Mouse (Mus musculus): ENCODE results near the gene Itpr1. TPM values are rescaled to one million over a fixed set of nuclear protein-coding genes. Genes with fewer than 3 reads are reported as not detected.

Gene Itpr1
- total and polyA plus RNA-seq, 3 experiments = 9.3 to 25.7 (median 19.0) TPM

GRCm38 (mm10) chr6:108235680-108236123 is 22.8 kb downstream of the Itpr1 start:
- H3K4me1 ChIP-seq (ENCODE audit: insufficient read depth, low read depth, low read length) = no peaks in the 10 kb centered on the region
- no peaks in the 10 kb centered on the region for H3K27me3 ChIP-seq (ENCODE audit: insufficient read depth, low read length)
- ATAC-seq (ENCODE audit: extremely low read depth, insufficient number of reproducible peaks, low FRiP score, poor library complexity, severe bottlenecking) (no peak), DNase-seq (ENCODE audit: low spot score) (no peak)
- TF ChIP-seq TAL1 (conservative IDR thresholded peaks at IDR 0.05; ENCODE audit: low read depth, low read length) (no peak), POLR2AphosphoS5 (IDR thresholded peaks at IDR 0.05; ENCODE audit: insufficient replicate concordance, low read depth, low read length) (no peak), CTCF (IDR thresholded peaks at IDR 0.05; ENCODE audit: low read depth, low read length) (no peak), GATA1 (IDR thresholded peaks at IDR 0.05; ENCODE audit: borderline replicate concordance, low read length) (no peak), GATA2 (IDR thresholded peaks at IDR 0.05; ENCODE audit: borderline replicate concordance, low read depth, low read length) (no peak)
- peaks cover 54% of the 10 kb centered on the region for H3K36me3 ChIP-seq (replicated peaks)
- no peaks in the 10 kb centered on the region for H3K9me3 ChIP-seq (replicated peaks)
- no peak overlapping the region for H3K4me3 ChIP-seq (ENCODE audit: low read depth, low read length)

DNA sequence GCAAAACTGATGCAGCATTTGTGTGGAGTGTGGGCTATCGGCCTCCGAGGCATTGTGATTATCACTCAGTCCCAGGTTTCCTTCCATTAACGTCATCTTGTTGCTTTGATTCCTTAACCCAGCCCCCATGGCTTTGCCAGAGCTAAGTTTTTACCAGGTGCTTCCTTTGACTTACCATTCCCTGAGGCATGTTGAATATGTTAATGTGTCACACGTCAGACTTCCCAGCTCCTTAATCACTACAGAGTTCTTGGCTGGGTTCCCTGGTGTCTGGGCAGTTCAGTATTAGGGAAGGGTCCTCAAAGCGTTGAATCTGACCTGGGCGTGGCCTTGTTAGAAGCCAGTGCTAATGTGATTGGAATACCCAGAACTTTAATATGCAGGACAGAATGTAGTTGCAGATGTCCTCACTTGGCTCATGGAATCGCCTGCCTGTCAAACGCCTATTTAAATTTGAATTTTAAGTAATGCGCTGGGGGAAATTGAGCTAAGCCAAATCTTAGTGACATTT is 23.6 kb downstream of the Itpr1 start:
- Histone ChIP-seq H3K27me3 (ENCODE audit: insufficient read depth, low read length) (no peaks in the 10 kb centered on the region), H3K36me3 (replicated peaks) (peaks cover 55% of the 10 kb centered on the region), H3K4me3 (ENCODE audit: low read depth, low read length) (no peak overlapping the region), H3K9me3 (replicated peaks) (no peaks in the 10 kb centered on the region), H3K4me1 (ENCODE audit: insufficient read depth, low read depth, low read length) (no peaks in the 10 kb centered on the region)
- ATAC-seq (ENCODE audit: extremely low read depth, insufficient number of reproducible peaks, low FRiP score, poor library complexity, severe bottlenecking) (no peak), DNase-seq (ENCODE audit: low spot score) (no peak)
- TF ChIP-seq CTCF (IDR thresholded peaks at IDR 0.05; ENCODE audit: low read depth, low read length) (no peak), POLR2AphosphoS5 (IDR thresholded peaks at IDR 0.05; ENCODE audit: insufficient replicate concordance, low read depth, low read length) (no peak), GATA1 (IDR thresholded peaks at IDR 0.05; ENCODE audit: borderline replicate concordance, low read length) (no peak), TAL1 (conservative IDR thresholded peaks at IDR 0.05; ENCODE audit: low read depth, low read length) (no peak)

DNA sequence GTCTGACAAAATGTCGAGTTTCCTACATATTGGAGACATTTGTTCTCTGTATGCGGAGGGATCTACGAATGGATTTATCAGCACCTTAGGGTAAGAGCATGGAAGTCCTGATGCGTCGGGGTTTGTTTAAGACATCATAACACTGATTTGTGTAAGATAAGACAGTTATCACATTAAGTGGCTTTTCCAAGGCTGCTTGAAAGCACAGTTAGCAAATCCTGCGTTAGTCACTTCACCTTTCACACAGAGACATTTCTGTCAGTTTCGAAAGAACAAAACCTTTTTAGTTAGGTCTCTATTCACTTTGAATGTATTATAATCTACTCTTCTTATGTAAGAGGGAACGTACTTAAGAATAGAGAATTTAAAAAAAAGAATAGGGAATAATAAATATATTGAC is 24.1 kb downstream of the Itpr1 start:
- DNase-seq (ENCODE audit: low spot score) (no peak), ATAC-seq (ENCODE audit: extremely low read depth, insufficient number of reproducible peaks, low FRiP score, poor library complexity, severe bottlenecking) (no peak)
- H3K36me3 ChIP-seq (replicated peaks) = peaks cover 55% of the 10 kb centered on the region
- H3K9me3 ChIP-seq (replicated peaks) = no peaks in the 10 kb centered on the region
- H3K4me1 ChIP-seq (ENCODE audit: insufficient read depth, low read depth, low read length) = no peaks in the 10 kb centered on the region
- H3K27me3 ChIP-seq (ENCODE audit: insufficient read depth, low read length) = no peaks in the 10 kb centered on the region
- TF ChIP-seq CTCF (IDR thresholded peaks at IDR 0.05; ENCODE audit: low read depth, low read length) = no peak
- no peak for TF ChIP-seq GATA1 (IDR thresholded peaks at IDR 0.05; ENCODE audit: borderline replicate concordance, low read length)
- no peak for TF ChIP-seq TAL1 (conservative IDR thresholded peaks at IDR 0.05; ENCODE audit: low read depth, low read length)
- no peak for TF ChIP-seq POLR2AphosphoS5 (IDR thresholded peaks at IDR 0.05; ENCODE audit: insufficient replicate concordance, low read depth, low read length)
- no peak overlapping the region for H3K4me3 ChIP-seq (ENCODE audit: low read depth, low read length)

- peaks cover 58% of the 10 kb centered on the region for H3K36me3 ChIP-seq (replicated peaks)
- no peak for TF ChIP-seq TAL1 (conservative IDR thresholded peaks at IDR 0.05; ENCODE audit: low read depth, low read length)
- TF ChIP-seq GATA1 (IDR thresholded peaks at IDR 0.05; ENCODE audit: borderline replicate concordance, low read length) = no peak
- no peak for TF ChIP-seq CTCF (IDR thresholded peaks at IDR 0.05; ENCODE audit: low read depth, low read length)
- TF ChIP-seq GATA2 (IDR thresholded peaks at IDR 0.05; ENCODE audit: borderline replicate concordance, low read depth, low read length) = no peak
- no peak for TF ChIP-seq POLR2AphosphoS5 (IDR thresholded peaks at IDR 0.05; ENCODE audit: insufficient replicate concordance, low read depth, low read length)
- no peaks in the 10 kb centered on the region for H3K4me1 ChIP-seq (ENCODE audit: insufficient read depth, low read depth, low read length)
- DNase-seq (ENCODE audit: low spot score) (no peak), ATAC-seq (ENCODE audit: extremely low read depth, insufficient number of reproducible peaks, low FRiP score, poor library complexity, severe bottlenecking) (no peak)
- no peaks in the 10 kb centered on the region for H3K27me3 ChIP-seq (ENCODE audit: insufficient read depth, low read length)
- no peak overlapping the region for H3K4me3 ChIP-seq (ENCODE audit: low read depth, low read length)
- no peaks in the 10 kb centered on the region for H3K9me3 ChIP-seq (replicated peaks)
Measured at GRCm38 (mm10) chr6:108237585-108237984, 24.7 kb downstream of the Itpr1 start.

- ATAC-seq (ENCODE audit: extremely low read depth, insufficient number of reproducible peaks, low FRiP score, poor library complexity, severe bottlenecking) (no peak), DNase-seq (ENCODE audit: low spot score) (no peak)
- Histone ChIP-seq H3K36me3 (replicated peaks) (peaks cover 62% of the 10 kb centered on the region), H3K27me3 (ENCODE audit: insufficient read depth, low read length) (no peaks in the 10 kb centered on the region), H3K9me3 (replicated peaks) (no peaks in the 10 kb centered on the region), H3K4me3 (ENCODE audit: low read depth, low read length) (no peak overlapping the region), H3K4me1 (ENCODE audit: insufficient read depth, low read depth, low read length) (no peaks in the 10 kb centered on the region)
- TF ChIP-seq TAL1 (conservative IDR thresholded peaks at IDR 0.05; ENCODE audit: low read depth, low read length) (no peak), GATA1 (IDR thresholded peaks at IDR 0.05; ENCODE audit: borderline replicate concordance, low read length) (no peak), POLR2AphosphoS5 (IDR thresholded peaks at IDR 0.05; ENCODE audit: insufficient replicate concordance, low read depth, low read length) (no peak), CTCF (IDR thresholded peaks at IDR 0.05; ENCODE audit: low read depth, low read length) (no peak), GATA2 (IDR thresholded peaks at IDR 0.05; ENCODE audit: borderline replicate concordance, low read depth, low read length) (no peak)
Measured at GRCm38 (mm10) chr6:108238011-108238410, 25.1 kb downstream of the Itpr1 start.

GRCm38 (mm10) chr6:108239056-108239455 is 26.2 kb downstream of the Itpr1 start:
- DNase-seq (ENCODE audit: low spot score) (no peak), ATAC-seq (ENCODE audit: extremely low read depth, insufficient number of reproducible peaks, low FRiP score, poor library complexity, severe bottlenecking) (no peak)
- Histone ChIP-seq H3K36me3 (replicated peaks) (peaks cover 67% of the 10 kb centered on the region), H3K4me1 (ENCODE audit: insufficient read depth, low read depth, low read length) (no peaks in the 10 kb centered on the region), H3K9me3 (replicated peaks) (no peaks in the 10 kb centered on the region), H3K4me3 (ENCODE audit: low read depth, low read length) (no peak overlapping the region), H3K27me3 (ENCODE audit: insufficient read depth, low read length) (no peaks in the 10 kb centered on the region)
- TF ChIP-seq CTCF (IDR thresholded peaks at IDR 0.05; ENCODE audit: low read depth, low read length) (no peak), GATA2 (IDR thresholded peaks at IDR 0.05; ENCODE audit: borderline replicate concordance, low read depth, low read length) (no peak), TAL1 (conservative IDR thresholded peaks at IDR 0.05; ENCODE audit: low read depth, low read length) (no peak), GATA1 (IDR thresholded peaks at IDR 0.05; ENCODE audit: borderline replicate concordance, low read length) (no peak), POLR2AphosphoS5 (IDR thresholded peaks at IDR 0.05; ENCODE audit: insufficient replicate concordance, low read depth, low read length) (no peak)
